Mouse (Mus musculus): ENCODE measurements around the gene Kazn.

Kazn gene

GRCm38 (mm10) chr4:142239240-142240126 lies at the start of gene Kazn:
Kazn (minus strand) TSS chr4:142239401.
- peak; percentile 72 for DNase-seq

- DNase-seq, result no peak
These were observed 46.3 kb upstream of the Kazn start for GRCm38 (mm10) chr4:142285471-142285870.

GRCm38 (mm10) chr4:142283867-142284266 lies 44.7 kb upstream of the Kazn start:
- no peak for DNase-seq

- no peak for DNase-seq
These were observed 39.0 kb upstream of the Kazn start for GRCm38 (mm10) chr4:142278197-142278575.

- DNase-seq, result no peak
These were observed 38.4 kb upstream of the Kazn start for GRCm38 (mm10) chr4:142277481-142278196.

- no peak for DNase-seq
These were observed 36.0 kb upstream of the Kazn start for GRCm38 (mm10) chr4:142275242-142275641.

- DNase-seq, result no peak
These were observed 35.4 kb upstream of the Kazn start for GRCm38 (mm10) chr4:142274441-142275234.

GRCm38 (mm10) chr4:142271506-142271905 lies 32.3 kb upstream of the Kazn start:
- DNase-seq, result no peak

- no peak for DNase-seq
These were observed 28.6 kb upstream of the Kazn start for GRCm38 (mm10) chr4:142267832-142268231.

GRCm38 (mm10) chr4:142267348-142267819 lies 28.2 kb upstream of the Kazn start:
- peak; percentile 43 for DNase-seq

- no peak for DNase-seq
These were observed 25.1 kb upstream of the Kazn start for GRCm38 (mm10) chr4:142264335-142264734.

GRCm38 (mm10) chr4:142261725-142262124 lies 22.5 kb upstream of the Kazn start:
- no peak for DNase-seq

GRCm38 (mm10) chr4:142258730-142259129 lies 19.5 kb upstream of the Kazn start:
- DNase-seq, result no peak

GRCm38 (mm10) chr4:142254088-142254487 lies 14.9 kb upstream of the Kazn start:
- no peak for DNase-seq

GRCm38 (mm10) chr4:142251471-142252354 lies 12.5 kb upstream of the Kazn start:
- no peak for DNase-seq

GRCm38 (mm10) chr4:142250054-142250453 lies 10.9 kb upstream of the Kazn start:
- no peak for DNase-seq

GRCm38 (mm10) chr4:142249401-142249800 lies 10.2 kb upstream of the Kazn start:
- no peak for DNase-seq

GRCm38 (mm10) chr4:142248426-142248825 lies 9.2 kb upstream of the Kazn start:
- DNase-seq, result peak; percentile 54

GRCm38 (mm10) chr4:142246698-142247097 lies 7.5 kb upstream of the Kazn start:
- DNase-seq, result no peak

GRCm38 (mm10) chr4:142244641-142245040 lies 5.4 kb upstream of the Kazn start:
- DNase-seq, result no peak

GRCm38 (mm10) chr4:142242750-142243383 lies 3.7 kb upstream of the Kazn start:
- no peak for DNase-seq

- DNase-seq, result no peak
These were observed 3.0 kb upstream of the Kazn start for GRCm38 (mm10) chr4:142242164-142242563.

Data from layer of hippocampus, adult 9-11 months (tissue).